Mouse (Mus musculus) bone marrow macrophage, adult 2 months (primary cell): ENCODE results near the gene Klk5.

ENCODE experiments used
- CTCF ChIP-seq: IDR thresholded peaks from 2 replicates; pipeline ENCODE4 v1.5.1; 2012; ENCODE audit warnings: low read depth, mild to moderate bottlenecking, low read length, moderate library complexity
- POLR2A ChIP-seq: IDR thresholded peaks from 2 replicates; pipeline ENCODE4 v1.6.1; 2012; ENCODE audit warnings: mild to moderate bottlenecking, low read depth, low read length, borderline replicate concordance

GRCm38 (mm10) chr7:43860411-43860810 is 18.6 kb downstream of the Klk5 start:
- TF ChIP-seq CTCF (no peak), POLR2A (no peak)
